Mouse (Mus musculus): ENCODE data around the gene Ccser1.

DNA sequence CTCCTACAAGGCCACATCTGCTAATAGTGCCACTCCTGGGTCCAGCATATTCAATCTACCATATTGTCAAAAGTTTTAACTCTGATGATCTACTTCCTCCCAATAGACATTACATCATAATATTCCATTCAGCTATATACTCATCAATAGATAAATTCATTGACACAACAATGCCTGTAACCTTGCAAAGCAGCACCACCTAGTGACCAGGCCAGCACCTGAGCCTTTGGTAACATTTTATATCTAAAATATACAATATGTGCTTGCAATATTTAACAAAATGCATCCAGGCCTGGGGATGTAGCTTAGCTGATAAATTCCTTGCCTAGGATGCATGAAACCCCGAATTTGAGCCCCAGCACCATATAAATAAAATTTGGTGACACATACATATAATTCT, 722.6 kb downstream of the Ccser1 start:
- TF ChIP-seq TAL1 (IDR thresholded peaks at IDR 0.05; ENCODE audit: low read length) (no peak), GATA1 (IDR thresholded peaks at IDR 0.05; ENCODE audit: low read length) (no peak)
